In the genomic region with DNA sequence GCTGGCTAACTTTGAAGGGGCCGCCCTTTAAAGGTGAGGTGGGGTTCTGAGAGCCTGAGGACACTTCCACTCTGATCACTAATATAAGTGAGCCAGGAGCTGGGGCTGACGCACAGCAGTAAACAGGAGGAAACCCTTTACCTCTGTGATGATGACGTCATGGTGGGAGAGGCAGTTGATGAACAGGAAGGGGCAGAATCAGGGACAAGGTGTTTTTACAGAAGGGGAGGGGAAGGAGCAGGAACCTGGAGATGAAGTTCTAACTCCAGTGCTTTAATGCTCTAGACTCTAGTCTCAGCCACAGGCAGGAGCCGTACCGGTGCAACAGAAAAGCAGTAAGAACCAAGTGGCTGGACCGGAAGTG, we compare ENCODE assay signal across 8 mouse cellular contexts. TPM values are rescaled to one million over a fixed set of nuclear protein-coding genes. Genes with fewer than 3 reads are reported as not detected.
DNase-seq lines count a peak whose midpoint lies in the region; TF ChIP-seq lines count a peak whose summit lies in the region.

No protein-coding gene starts in this region.

- peak overlapping the region; percentile 97 for H3K27ac ChIP-seq in gastrocnemius, adult 2 months

- H3K36me3 ChIP-seq in splenic B cell, adult 2 months (ENCODE audit: control insufficient read depth, insufficient read depth, low read length, poor library complexity, severe bottlenecking), result peaks cover 3% of the 10 kb centered on the region

- no peaks in the 10 kb centered on the region for H3K27me3 ChIP-seq in splenic B cell, adult 2 months (ENCODE audit: control insufficient read depth, insufficient read depth, low read length, poor library complexity, severe bottlenecking)

- H3K4me3 ChIP-seq in gastrocnemius, adult 2 months, result peak overlapping the region; percentile 82

- TF ChIP-seq CTCF in gastrocnemius, adult 2 months (IDR thresholded peaks at IDR 0.05), result no peak

- intact Hi-C loops in gastrocnemius, adult 2 months (cut with DNase I), result no loop called here

- DNase-seq in gastrocnemius, adult 2 months, result no peak
- no peak for DNase-seq in gastrocnemius, postnatal 4 days (ENCODE audit: low spot score in 2 of 2)
- peak; percentile 87 for DNase-seq in CD4-positive helper T cell, adult 2 months (ENCODE audit: low read depth, low spot score)
- peak; percentile 63 for DNase-seq in embryo, embryonic 10.5 days (ENCODE audit: low spot score)
- peak; percentile 90 for DNase-seq in induced T-regulatory cell, adult 2 months (ENCODE audit: low read depth)
- peak; percentile 32 for DNase-seq in lung, postnatal 10 days
- DNase-seq in splenic B cell, adult 2 months (ENCODE audit: low read depth, low spot score), result peak; percentile 69
- DNase-seq in layer of hippocampus, postnatal 25 days (ENCODE audit: extremely low spot score in 1 of 2, low spot score in 1 of 2), result no peak

RNA-seq across cellular contexts. Expression of a gene that starts 0.7 kb away (rescaled TPM):
- total RNA-seq in gastrocnemius, adult 2 months (2021), result 10 to 100 TPM; 14.0 to 15.9 TPM
- 10 to 100 TPM; 18.8 to 27.0 TPM for total RNA-seq in gastrocnemius, postnatal 4 days (2021)
- 10 to 100 TPM; 18.4 to 20.6 TPM for total RNA-seq in layer of hippocampus, postnatal 25 days (2021)

RNA-seq across cellular contexts. Expression of a gene that starts 6.9 kb away (rescaled TPM):
- total RNA-seq in gastrocnemius, adult 2 months (2021), result 100 to 1,000 TPM; 187 to 222 TPM
- 100 to 1,000 TPM; 197 to 218 TPM for total RNA-seq in gastrocnemius, postnatal 4 days (2021)
- 100 to 1,000 TPM; 140 to 152 TPM for total RNA-seq in layer of hippocampus, postnatal 25 days (2021)

RNA-seq across cellular contexts. Expression of a gene that starts 13.7 kb away (rescaled TPM):
- total RNA-seq in gastrocnemius, adult 2 months (2021), result 1 to 10 TPM; 7.7 to 9.1 TPM
- 10 to 100 TPM; 11.2 to 15.1 TPM for total RNA-seq in gastrocnemius, postnatal 4 days (2021)
- 10 to 100 TPM; 24.2 to 25.5 TPM for total RNA-seq in layer of hippocampus, postnatal 25 days (2021)

RNA-seq across cellular contexts. Expression of a gene that starts 19.6 kb away (rescaled TPM):
- 1 to 10 TPM; 5.2 to 8.6 TPM for total RNA-seq in gastrocnemius, adult 2 months (2021)
- 1 to 10 TPM; 9.5 to 9.8 TPM for total RNA-seq in gastrocnemius, postnatal 4 days (2021)
- 10 to 100 TPM; 16.5 to 20.4 TPM for total RNA-seq in layer of hippocampus, postnatal 25 days (2021)

Comparison
In these comparisons a context has a peak if more than half of its experiments do, and no peak if none do; other contexts are left out.
1. DNase-seq: peak in CD4-positive helper T cell, adult 2 months (single experiment), embryo, embryonic 10.5 days (single experiment), induced T-regulatory cell, adult 2 months (single experiment), lung, postnatal 10 days (single experiment) and splenic B cell, adult 2 months (single experiment); none in gastrocnemius, adult 2 months (single experiment), gastrocnemius, postnatal 4 days (0 of 2) and layer of hippocampus, postnatal 25 days (0 of 2).